Mouse (Mus musculus) liver, embryonic 13.5 days (tissue): ENCODE measurements around the gene Bloc1s3. TPM values are rescaled to one million over a fixed set of nuclear protein-coding genes. Genes with fewer than 3 reads are reported as not detected.

ENCODE experiments used
- ATAC-seq: fragments of 200-750 bp; cut with Nextera tagmentation; 2 replicates; pipeline ENCODE4 v1.8.0; 2017; ENCODE audit warnings: low read depth, mild to moderate bottlenecking, moderate number of reproducible peaks, moderate library complexity
- DNase-seq: peaks from one replicate; pipeline ENCODE4 v3.0.0; 2022
- H3K27ac ChIP-seq: fragments of 300-500 bp; sonication (generic); 2 replicates; pipeline ENCODE4 v1.5.1; 2015; ENCODE audit warnings: moderate library complexity, mild to moderate bottlenecking, inconsistent platforms
- H3K27me3 ChIP-seq: fragments of 300-500 bp; sonication (generic); 2 replicates; pipeline ENCODE4 v1.6.1; 2015; ENCODE audit warnings: mild to moderate bottlenecking, inconsistent platforms
- H3K36me3 ChIP-seq: fragments of 300-500 bp; sonication (generic); 2 replicates; pipeline ENCODE4 v1.6.1; 2015; ENCODE audit warnings: mild to moderate bottlenecking, inconsistent platforms
- H3K4me1 ChIP-seq: fragments of 300-500 bp; sonication (generic); replicated peaks from 2 replicates; pipeline ENCODE4 v1.6.1; 2015; ENCODE audit warnings: inconsistent platforms
- H3K4me2 ChIP-seq: fragments of 300-500 bp; sonication (generic); 2 replicates; pipeline ENCODE4 v1.6.1; 2015; ENCODE audit warnings: inconsistent platforms, mild to moderate bottlenecking, moderate library complexity
- H3K4me3 ChIP-seq: fragments of 300-500 bp; sonication (generic); replicated peaks from 2 replicates; pipeline ENCODE4 v1.5.1; 2015; ENCODE audit warnings: mild to moderate bottlenecking, inconsistent platforms
- H3K9ac ChIP-seq: fragments of 300-500 bp; sonication (generic); 2 replicates; pipeline ENCODE4 v1.6.1; 2015; ENCODE audit warnings: mild to moderate bottlenecking, inconsistent platforms
- H3K9me3 ChIP-seq: fragments of 300-500 bp; sonication (generic); replicated peaks from 2 replicates; pipeline ENCODE4 v1.6.1; 2016; ENCODE audit warnings: inconsistent platforms
- WGBS: fragments of 180-500 bp; shearing (Covaris S2); methylation state at CpG from one replicate; pipeline ENCODE4 v1.1.7; 2015; ENCODE audit not compliant: insufficient replicate concordance; 5-methylcytosine and 5-hydroxymethylcytosine counted together
- polyA plus RNA-seq: library from polyadenylated mRNA; unstranded; fragments of >200 nt; fragmentation: Nextera tagmentation; extraction: Ambion mirVana; gene quantifications from 2 replicates; pipeline ENCODE4 v1.2.1, GENCODE M21; 2015

Bloc1s3 gene
- polyA plus RNA-seq, 1 experiment from 2014 or later = 1.3 TPM

DNA sequence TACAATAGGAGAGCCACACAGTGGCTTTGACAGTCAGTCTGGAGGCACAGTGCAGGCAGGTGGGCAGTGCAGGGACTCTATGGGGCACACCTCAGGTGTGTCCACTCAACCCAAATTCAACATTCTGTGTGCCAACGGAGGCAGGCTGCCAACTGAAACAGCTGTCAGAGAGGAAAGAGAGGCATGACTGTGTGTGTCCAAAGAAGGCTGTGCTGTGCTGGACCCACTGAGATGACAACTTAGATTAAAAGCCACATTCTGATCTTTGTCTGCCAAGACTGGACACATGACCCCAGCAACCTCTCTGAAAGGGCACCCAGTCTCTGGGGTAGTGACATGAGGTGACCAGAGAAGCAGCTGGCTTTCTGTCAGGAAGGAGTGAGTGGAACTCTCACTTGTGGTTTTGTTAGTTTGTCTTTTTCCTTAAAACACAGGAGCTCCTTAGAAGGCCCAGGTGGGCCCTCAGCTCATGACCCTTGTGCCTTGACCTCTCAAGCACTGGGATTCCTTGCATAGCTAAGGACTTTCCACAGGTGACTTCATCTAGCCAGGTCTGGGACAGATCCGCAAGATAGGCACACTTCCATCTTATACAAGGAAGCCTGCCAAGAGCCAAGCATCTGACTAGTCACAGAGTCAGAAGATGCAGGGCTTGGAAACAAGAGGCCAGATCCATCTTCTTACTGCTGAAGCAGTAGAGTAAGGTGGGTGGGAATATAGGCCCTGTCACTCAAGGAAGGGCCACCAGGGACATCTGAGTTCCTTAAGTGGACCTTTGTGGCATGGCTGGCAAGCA is 32.8 kb upstream of the Bloc1s3 start:
- no peak overlapping the region for H3K4me3 ChIP-seq
- H3K4me1 ChIP-seq = peaks cover 41% of the 10 kb centered on the region
- DNase-seq = no peak
- H3K27me3 ChIP-seq = no peaks in the 10 kb centered on the region
- ATAC-seq = no peak
- H3K36me3 ChIP-seq = peaks cover 23% of the 10 kb centered on the region
- H3K27ac ChIP-seq = no peak overlapping the region
- H3K9ac ChIP-seq = no peak overlapping the region
- 98% methylated on average over 2 of the region's 2 CpGs for WGBS
- no peaks in the 10 kb centered on the region for H3K9me3 ChIP-seq
- H3K4me2 ChIP-seq = no peak overlapping the region

DNA sequence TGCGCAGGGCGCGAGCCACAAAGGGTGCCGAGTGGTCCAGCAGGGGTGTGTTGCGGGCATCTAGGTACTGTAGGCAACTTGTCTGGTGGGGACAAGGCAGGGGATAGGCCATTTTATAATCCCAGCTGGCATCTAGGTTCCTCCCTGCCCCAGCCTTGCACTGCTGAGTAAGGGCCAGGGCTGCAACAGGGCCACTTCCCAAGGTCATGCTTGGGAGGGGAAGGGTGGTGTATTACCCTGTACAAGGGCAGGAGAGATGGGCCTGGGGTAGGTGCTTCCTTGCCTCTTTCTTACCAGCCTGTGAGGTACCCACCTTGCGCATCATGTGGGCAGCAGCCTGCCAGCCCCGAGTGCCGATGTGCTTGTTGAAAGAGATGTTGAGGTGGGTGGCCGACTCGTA is 26.5 kb upstream of the Bloc1s3 start:
- peaks cover 77% of the 10 kb centered on the region for H3K36me3 ChIP-seq
- peaks cover 4% of the 10 kb centered on the region; the same call in 1 of the 2 replicates for H3K4me1 ChIP-seq
- H3K27ac ChIP-seq = no peak overlapping the region
- H3K4me3 ChIP-seq = no peak overlapping the region
- DNase-seq = no peak
- no peak overlapping the region for H3K9ac ChIP-seq
- no peak for ATAC-seq
- H3K27me3 ChIP-seq = no peaks in the 10 kb centered on the region
- no peaks in the 10 kb centered on the region for H3K9me3 ChIP-seq
- no peak overlapping the region for H3K4me2 ChIP-seq
- 94% methylated on average over 10 of the region's 10 CpGs for WGBS

DNA sequence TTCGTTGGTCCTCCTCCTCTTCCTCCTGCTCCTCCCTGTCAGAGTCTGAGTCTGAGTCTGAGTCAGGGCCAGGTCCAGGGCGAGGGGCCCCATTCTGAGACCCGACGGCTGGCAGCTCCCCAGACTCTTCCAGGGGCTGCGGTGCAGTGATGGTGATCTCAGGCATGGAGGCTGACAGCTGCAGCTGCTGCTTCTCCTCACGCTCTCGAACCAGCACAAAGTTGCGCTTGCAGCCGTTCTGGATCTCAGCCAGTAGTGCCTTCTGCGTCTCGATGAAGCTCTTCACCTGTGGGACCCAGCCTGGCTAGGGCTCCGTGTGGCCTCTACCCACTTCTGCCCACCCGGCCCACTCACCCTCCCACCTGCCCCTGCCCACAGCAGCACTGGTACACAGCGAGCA is 24.1 kb upstream of the Bloc1s3 start:
- ATAC-seq = no peak

DNA sequence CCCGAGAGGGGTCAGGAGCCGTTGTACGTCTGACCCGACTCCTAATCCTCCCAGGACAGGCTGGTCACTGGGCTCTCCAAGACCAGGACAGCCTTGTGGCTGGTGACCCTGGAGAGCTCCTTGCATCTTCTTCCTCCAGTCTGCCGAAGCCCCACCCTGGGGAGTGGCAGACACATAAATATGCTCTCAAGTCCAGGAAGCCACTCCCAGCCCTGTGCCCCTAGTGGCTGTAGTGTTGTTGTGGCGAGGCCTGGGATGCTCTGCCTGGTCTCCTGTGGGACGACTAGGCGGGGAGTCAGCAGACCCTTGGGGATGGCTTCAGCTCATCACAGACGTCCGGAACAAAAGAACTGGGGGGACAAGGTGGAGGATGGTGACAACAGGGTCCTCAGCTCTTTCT is 22.9 kb upstream of the Bloc1s3 start:
- H3K4me2 ChIP-seq = no peak overlapping the region
- no peak overlapping the region for H3K27ac ChIP-seq
- no peaks in the 10 kb centered on the region for H3K4me1 ChIP-seq
- H3K27me3 ChIP-seq = no peaks in the 10 kb centered on the region
- ATAC-seq = 0 out of 2 replicates have a peak, but pooled peaks have one; percentile 13
- peaks cover 78% of the 10 kb centered on the region for H3K36me3 ChIP-seq
- DNase-seq = no peak
- no peaks in the 10 kb centered on the region for H3K9me3 ChIP-seq
- H3K9ac ChIP-seq = no peak overlapping the region
- no peak overlapping the region for H3K4me3 ChIP-seq
- 82% methylated on average over 10 of the region's 10 CpGs for WGBS

More for the DNA sequence above, 24.1 kb upstream of the Bloc1s3 start:
- Histone ChIP-seq H3K4me3 (no peak overlapping the region), H3K9ac (no peak overlapping the region), H3K27me3 (no peaks in the 10 kb centered on the region), H3K4me1 (no peaks in the 10 kb centered on the region), H3K36me3 (peaks cover 86% of the 10 kb centered on the region), H3K27ac (no peak overlapping the region), H3K4me2 (no peak overlapping the region), H3K9me3 (no peaks in the 10 kb centered on the region)
- no peak for DNase-seq
- WGBS = 94% methylated on average over 14 of the region's 14 CpGs

DNA sequence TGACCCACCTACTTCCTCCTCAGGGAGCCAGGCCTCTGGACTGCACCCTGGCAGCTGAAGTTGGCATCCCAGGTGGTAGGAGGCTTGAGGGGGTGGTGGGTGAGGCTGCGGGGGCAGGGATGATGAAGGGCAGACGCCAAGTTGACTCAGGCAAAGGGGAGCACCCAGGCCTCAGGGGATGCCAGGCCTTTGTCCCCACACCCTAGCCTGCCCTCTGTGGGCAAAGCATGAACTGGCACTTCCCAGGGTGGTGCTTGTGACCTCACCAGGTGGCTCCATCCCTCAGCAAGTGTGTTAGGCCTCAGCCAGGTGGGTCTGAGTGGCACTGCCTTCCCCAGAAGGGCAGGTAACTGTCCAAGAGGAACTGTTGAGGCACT is 16.9 kb upstream of the Bloc1s3 start:
- Histone ChIP-seq H3K36me3 (peaks cover 18% of the 10 kb centered on the region), H3K9ac (no peak overlapping the region), H3K27me3 (peaks cover 57% of the 10 kb centered on the region), H3K9me3 (no peaks in the 10 kb centered on the region), H3K4me2 (no peak overlapping the region), H3K4me3 (no peak overlapping the region), H3K27ac (no peak overlapping the region), H3K4me1 (peaks cover 22% of the 10 kb centered on the region)
- ATAC-seq (no peak), DNase-seq (no peak)
- WGBS = 72% methylated on average over 2 of the region's 2 CpGs

DNA sequence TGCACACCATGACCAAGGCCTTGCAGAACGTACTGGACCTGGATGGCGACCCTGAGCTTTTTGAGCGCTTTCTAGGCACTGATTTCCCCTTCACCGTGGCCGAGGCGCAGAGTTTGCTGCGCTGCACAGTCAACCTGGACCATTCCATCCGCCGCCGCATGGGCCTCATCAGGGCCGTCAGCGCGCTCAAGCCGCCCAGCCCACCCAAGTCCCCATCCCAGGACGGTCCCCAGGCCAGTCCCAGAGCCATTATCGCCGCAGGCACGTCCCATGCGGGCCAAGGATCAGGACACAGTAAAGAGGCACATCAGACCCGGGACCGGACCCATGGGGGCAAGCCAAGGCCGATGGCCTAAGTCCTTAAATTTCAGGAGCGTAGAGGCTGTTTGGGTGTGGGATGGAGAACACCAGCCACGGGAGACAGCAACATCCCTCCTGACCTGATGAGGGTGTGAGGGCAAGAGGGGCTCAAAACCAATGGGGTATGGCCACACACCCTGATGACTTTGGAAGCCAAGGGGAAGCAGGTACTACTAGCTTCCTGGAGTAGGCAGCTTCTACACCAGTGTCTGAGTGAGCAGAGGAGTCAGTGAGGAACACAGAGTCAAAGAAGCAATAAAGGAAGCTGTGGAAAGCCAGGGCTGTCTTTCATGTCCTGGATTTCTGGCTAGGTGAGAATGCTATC is 16.4 kb upstream of the Bloc1s3 start:
- peaks cover 13% of the 10 kb centered on the region for H3K36me3 ChIP-seq
- peak overlapping the region; percentile 54 for H3K4me2 ChIP-seq
- ATAC-seq (no peak), DNase-seq (no peak)
- H3K27me3 ChIP-seq = peaks cover 63% of the 10 kb centered on the region
- 22% methylated on average over 24 of the region's 24 CpGs for WGBS
- H3K9ac ChIP-seq = no peak overlapping the region
- H3K27ac ChIP-seq = no peak overlapping the region
- peaks cover 27% of the 10 kb centered on the region for H3K4me1 ChIP-seq
- H3K4me3 ChIP-seq = peak overlapping the region; percentile 33
- H3K9me3 ChIP-seq = no peaks in the 10 kb centered on the region

DNA sequence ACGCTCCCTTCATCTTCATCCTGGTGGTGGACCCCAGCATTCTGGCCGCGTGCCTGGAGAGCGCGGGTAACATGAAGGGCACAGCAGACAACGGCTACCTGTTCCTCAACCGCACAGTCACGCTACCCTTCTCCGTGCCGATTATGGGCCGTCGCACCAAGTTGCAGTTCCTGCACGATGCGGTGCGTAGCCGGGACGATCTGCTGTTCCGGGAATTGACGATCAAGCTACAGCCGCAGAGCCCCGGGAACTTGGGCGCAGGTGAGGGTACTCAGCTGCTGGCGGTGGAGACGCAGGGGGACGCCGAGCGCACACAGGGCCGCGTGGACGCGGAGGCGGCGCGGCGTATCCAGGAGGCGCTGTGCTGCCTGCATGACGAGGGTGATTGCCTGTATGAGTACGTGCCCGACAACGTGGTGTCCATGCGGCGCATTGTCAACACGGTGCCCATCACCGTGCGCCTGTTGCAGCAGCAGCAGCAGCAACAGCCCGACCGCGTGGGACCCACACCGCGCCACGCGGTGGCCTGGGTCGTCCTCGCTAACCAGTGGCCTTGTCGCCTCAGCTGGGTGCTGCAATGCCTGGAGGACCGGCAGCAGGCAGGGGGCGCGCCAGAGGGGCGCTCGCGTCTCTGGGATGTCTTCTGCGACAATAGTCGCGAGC is 15.7 kb upstream of the Bloc1s3 start:
- Histone ChIP-seq H3K9ac (no peak overlapping the region), H3K9me3 (no peaks in the 10 kb centered on the region)
- DNase-seq = no peak

DNA sequence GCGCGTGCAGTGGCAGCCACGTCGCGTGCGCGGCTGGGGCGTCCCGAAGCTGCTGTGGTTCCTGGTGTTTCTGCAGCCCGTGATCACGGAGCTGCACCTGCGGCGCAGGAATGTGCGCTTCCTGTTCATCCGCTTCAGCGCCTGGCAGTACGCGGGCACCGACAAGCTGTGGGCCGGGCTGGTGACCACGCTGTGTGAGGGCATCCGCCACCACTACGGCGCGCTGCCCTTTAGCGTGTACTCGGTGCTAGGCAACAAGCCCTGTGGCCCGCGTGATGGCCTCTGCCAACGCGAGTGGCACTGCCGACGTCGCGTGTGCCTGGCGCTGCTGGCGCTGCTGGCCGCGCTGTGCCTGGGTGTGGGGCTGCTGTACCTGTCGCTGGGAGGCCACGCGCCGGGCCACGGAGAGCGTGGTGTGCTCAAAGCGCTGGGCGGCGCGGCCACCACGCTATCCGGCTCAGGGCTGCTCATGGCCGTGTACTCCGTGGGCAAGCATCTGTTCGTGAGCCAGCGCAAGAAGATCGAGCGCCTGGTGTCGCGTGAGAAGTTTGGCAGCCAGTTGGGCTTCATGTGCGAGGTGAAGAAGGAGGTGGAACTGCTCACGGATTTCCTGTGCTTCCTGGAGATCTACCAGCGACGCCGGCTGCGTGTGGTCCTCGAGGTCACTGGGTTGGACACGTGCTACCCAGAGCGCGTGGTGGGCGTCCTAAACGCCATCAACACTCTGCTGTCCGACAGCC is 15.0 kb upstream of the Bloc1s3 start:
- Histone ChIP-seq H3K9ac (no peak overlapping the region), H3K27ac (no peak overlapping the region), H3K9me3 (no peaks in the 10 kb centered on the region), H3K27me3 (peaks cover 76% of the 10 kb centered on the region), H3K4me1 (peaks cover 28% of the 10 kb centered on the region), H3K36me3 (no peaks in the 10 kb centered on the region), H3K4me2 (peak overlapping the region; percentile 54), H3K4me3 (peak overlapping the region; percentile 33)
- DNase-seq = no peak
- no peak for ATAC-seq
- 15% methylated on average over 72 of the region's 72 CpGs for WGBS

More for the DNA sequence above, 15.7 kb upstream of the Bloc1s3 start:
- peaks cover 69% of the 10 kb centered on the region for H3K27me3 ChIP-seq
- peaks cover 6% of the 10 kb centered on the region; the same call in 1 of the 2 replicates for H3K36me3 ChIP-seq
- 2% methylated on average over 64 of the region's 64 CpGs for WGBS
- H3K4me1 ChIP-seq = peaks cover 28% of the 10 kb centered on the region
- peak overlapping the region; percentile 54 for H3K4me2 ChIP-seq
- H3K4me3 ChIP-seq = peak overlapping the region; percentile 33
- ATAC-seq = 0 out of 2 replicates have a peak, but pooled peaks have one; percentile 16
- no peak overlapping the region for H3K27ac ChIP-seq

DNA sequence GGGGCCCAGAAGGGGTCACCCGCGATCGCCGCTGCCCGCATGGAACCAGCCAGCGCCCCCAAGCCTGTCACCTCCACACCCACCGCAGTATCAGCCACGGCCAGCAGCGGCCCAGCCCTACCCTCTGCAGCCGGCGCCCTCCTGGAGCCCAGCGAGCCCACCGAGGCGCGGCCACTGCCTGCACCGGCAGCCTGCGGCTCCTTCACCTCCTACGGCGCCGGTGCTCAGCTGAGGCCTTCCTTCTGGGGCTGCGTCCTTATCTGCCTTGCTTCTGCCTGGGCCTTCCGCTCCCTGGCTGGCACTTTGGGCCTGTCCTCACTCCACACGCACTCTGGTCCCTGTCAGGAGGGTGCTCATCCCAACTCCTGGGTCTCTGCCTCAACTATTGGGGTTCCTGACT is 11.9 kb upstream of the Bloc1s3 start:
- DNase-seq (no peak), ATAC-seq (no peak)
- peak overlapping the region; percentile 53 for H3K4me2 ChIP-seq
- H3K4me1 ChIP-seq = peaks cover 32% of the 10 kb centered on the region
- H3K9me3 ChIP-seq = no peaks in the 10 kb centered on the region
- H3K27me3 ChIP-seq = peaks cover 92% of the 10 kb centered on the region
- peak overlapping the region; percentile 51; the same call in 1 of the 2 replicates for H3K9ac ChIP-seq
- H3K4me3 ChIP-seq = peak overlapping the region; percentile 26
- H3K27ac ChIP-seq = no peak overlapping the region
- H3K36me3 ChIP-seq = no peaks in the 10 kb centered on the region
- 3% methylated on average over 21 of the region's 23 CpGs for WGBS

DNA sequence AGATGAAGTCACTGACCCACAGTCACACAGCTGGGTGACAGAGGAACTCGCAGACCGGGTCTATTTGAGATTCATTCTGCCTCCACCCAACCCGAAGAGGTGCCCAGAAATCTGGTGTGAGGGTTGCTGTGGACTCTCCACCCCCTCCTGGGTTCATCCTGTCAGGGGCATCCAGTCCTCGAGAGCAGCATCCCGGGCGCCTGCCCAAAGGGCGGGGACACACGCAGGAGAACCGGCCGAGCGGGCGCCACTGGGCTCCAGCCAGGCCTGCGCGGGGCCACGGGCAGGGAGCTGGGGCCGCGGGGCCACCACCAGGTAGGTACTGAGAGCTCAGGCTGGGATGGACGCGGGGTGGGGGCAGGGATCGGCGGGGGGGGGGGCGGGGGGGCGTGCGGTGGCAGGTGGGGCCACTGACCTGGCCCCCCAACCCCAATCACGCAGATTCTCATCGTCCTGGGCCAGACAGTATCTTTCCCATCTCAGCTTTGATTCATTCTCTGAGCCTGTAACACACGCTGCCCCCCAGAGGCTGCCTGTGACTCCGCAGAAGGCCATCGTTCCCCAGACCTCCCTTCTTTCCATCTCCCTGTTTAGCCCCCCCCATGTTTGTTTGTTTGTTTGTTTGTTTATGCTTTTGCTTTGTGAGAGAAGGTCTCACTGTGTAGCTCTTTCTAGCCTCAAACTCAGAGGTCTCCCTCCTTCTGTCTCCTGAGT is 9.6 kb upstream of the Bloc1s3 start, which contains the start of gene Nkpd1:
Gene Nkpd1 (plus strand): TSS at position 187 of the 714 bp plus-strand sequence.
- WGBS = 10% methylated on average over 23 of the region's 29 CpGs
- no peak within 1 kb of the TSS for H3K4me3 ChIP-seq
- H3K9ac ChIP-seq = no peak within 1 kb of the TSS
- no peak for DNase-seq
- 0 out of 2 replicates have a peak within 1 kb of the TSS, but pooled peaks have one; percentile 14 for H3K4me2 ChIP-seq
- H3K27ac ChIP-seq = no peak within 1 kb of the TSS
- H3K27me3 ChIP-seq = peaks cover 70% of the 10 kb centered on the region
- peaks cover 15% of the 10 kb centered on the region for H3K4me1 ChIP-seq
- no peaks in the 10 kb centered on the region for H3K36me3 ChIP-seq
- no peak for ATAC-seq
- no peaks in the 10 kb centered on the region for H3K9me3 ChIP-seq
